Mouse (Mus musculus) thymus, adult 18-20 months (tissue): ENCODE measurements around the gene Myh9.
A peak's percentile ranks its signal among the peaks of the same experiment; 100 is the strongest.
"Not testable (repeated sequence)": the region's sequence is repeated elsewhere in the genome, so short reads cannot be mapped to it uniquely, and the experiment has no call there.

Experiments used
- DNase-seq, 2 experiments: peaks; one replicate each; pipeline ENCODE4 v3.0.0; 2022; ENCODE audit warnings: mixed read lengths in 2 of 2

The Myh9 gene

DNA sequence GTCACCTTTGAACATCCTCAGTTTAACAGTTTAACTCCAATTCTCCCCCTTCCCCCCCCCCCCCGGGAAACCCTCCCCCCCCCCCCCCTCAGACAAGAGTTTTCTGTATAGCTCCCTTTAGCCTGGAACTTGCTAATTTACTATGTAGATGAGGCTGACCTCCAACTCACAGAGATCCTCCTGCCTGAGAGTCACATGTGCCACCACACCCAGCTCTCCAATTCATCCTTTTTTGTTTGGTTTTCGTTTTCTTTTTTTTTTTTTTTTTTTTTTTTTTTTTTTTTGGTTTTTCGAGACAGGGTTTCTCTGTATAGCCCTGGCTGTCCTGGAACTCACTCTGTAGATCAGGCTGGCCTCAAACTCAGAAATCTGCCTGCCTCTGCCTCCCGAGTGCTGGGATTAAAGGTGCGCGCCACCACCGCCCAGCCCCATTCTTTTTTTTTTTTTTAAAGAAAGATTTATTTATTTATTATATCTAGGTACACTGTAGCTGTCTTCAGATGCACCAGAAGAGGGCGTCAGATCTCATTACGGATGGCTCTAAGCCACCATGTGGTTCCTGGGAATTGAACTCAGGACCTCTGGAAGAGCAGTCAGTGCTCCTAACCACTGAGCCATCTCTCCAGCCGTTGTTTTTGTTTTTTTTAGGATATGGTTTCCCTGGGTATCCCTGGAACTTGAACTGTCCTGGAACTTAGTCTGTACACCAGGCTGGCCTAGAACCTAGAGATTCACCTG is 25.4 kb upstream of the Myh9 start:
- not testable (repeated sequence) for DNase-seq

- no peak for DNase-seq
Observed at GRCm38 (mm10) chr15:77866583-77867220, 24.7 kb upstream of the Myh9 start.

DNA sequence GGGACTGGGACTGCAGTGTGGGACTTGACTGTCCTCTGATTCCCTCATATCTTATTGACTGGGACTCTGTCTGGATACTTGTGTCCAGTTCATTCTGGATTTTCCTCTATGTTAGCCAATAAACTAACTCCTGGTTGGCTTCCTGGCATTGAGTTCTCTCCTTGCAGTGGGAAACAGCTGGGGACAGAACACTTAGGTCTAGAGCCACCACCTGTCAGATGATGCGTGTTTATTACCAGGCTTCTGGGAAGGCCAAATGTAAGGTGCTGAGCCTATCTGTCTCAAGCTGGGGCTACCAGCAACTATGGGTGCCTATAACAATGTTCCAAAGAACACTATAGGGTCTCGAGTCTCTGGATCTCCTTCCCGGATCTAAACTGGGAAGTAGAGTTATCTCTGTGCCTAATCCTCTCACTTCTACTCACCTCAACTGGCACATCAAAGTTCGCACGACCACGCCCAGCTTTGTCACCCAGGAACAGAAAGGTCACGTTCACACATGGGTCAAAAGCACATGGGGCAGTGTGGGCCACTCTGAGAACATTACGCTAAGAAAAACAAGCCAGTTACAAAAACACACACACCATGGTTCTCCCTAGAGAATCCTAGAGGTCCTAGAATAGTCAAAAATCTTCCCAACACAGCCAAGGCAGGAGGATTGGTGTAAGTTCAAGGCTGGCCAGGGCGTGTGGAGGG is 22.2 kb upstream of the Myh9 start:
- no peak for DNase-seq

GRCm38 (mm10) chr15:77862991-77863972 is 21.3 kb upstream of the Myh9 start:
- DNase-seq: no peak

GRCm38 (mm10) chr15:77860081-77860665 is 18.2 kb upstream of the Myh9 start:
- no peak for DNase-seq

DNA sequence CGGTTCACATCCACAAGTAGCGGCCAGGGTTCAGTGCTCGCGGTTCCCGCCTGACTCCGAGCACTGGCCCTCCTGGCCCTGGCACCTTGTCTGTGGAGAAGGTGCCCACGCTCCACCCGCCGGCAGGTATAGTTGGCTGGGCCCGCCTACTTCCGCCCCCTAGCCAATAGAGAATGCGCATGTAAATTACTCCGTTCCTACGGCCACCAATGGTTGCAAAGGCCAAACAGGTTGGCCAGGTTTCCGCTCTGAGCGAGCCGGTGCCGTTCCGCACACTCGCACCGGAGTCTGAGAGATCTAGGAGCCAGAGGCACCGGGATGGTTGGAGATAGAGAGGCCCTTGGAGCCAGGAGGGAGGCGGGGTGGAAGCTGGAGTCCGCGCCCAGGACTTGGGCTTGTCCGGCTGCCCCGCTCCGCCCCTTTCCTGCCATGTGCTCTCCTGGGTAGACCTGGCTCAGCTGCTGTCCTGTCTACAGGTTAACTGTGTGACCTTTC is 15.7 kb upstream of the Myh9 start:
- DNase-seq: peak in 1 of 2 experiments; percentile 48

DNA sequence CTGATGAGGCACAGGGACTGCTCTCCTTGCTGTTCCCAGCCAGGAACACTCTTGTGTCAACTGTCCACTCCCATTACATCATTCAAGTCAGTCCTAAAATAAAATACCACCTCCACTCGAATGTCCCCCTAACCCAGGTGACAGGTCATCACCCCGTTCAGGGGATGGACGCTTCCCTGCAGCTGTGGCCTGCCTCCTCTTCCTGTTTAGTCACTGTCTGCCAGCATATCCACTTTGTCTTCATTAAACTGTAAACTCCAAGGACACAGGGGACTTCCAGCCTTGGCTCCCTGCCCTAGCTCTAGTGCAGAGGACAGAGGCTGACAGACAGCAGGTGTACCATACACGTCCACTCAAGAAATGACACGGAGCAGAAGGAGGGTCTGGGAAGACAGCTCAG is 14.6 kb upstream of the Myh9 start:
- no peak for DNase-seq

DNA sequence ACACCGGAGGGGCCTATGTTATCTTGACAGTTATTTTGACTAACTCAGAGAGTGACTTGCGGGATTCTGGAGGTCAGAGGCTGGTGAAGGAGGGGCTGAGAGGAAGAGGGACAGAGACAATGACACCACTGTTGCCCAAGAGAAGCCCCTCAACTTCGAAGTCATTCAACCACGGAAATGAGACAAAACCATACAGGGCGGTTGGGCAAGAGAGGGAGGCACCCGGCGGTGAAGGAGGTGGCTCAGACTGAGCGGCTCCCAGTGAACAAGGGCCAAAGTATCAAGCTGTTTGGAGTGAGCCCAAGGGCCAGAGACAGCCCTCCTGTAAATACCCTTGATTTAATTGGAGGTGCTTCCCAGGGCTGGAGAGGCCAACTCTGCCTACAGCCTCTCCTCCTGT is 13.3 kb upstream of the Myh9 start:
- DNase-seq: no peak

GRCm38 (mm10) chr15:77852001-77852400 is 10.0 kb upstream of the Myh9 start:
- DNase-seq: no peak

DNA sequence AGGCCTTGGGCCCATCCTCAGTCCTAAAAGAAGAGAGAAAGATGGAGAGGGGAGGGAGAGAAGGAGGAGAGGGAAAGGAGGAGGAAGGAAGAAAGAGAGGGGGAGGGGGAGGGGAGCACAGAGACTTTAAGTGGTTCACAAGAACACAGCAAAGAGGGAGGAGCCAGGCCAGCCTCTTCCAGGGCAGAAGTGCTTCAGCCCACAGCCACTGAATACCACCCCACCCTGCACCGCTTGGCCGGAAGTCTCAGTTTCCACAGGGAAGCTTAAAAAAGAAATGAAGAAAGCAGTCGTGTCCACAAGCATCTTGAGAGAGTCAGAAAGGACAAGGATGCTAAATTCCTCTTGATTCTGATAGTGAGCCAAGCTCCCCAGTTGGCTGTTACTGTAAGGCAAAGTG is 9.2 kb upstream of the Myh9 start:
- peak in 1 of 2 experiments; percentile 68 for DNase-seq

DNA sequence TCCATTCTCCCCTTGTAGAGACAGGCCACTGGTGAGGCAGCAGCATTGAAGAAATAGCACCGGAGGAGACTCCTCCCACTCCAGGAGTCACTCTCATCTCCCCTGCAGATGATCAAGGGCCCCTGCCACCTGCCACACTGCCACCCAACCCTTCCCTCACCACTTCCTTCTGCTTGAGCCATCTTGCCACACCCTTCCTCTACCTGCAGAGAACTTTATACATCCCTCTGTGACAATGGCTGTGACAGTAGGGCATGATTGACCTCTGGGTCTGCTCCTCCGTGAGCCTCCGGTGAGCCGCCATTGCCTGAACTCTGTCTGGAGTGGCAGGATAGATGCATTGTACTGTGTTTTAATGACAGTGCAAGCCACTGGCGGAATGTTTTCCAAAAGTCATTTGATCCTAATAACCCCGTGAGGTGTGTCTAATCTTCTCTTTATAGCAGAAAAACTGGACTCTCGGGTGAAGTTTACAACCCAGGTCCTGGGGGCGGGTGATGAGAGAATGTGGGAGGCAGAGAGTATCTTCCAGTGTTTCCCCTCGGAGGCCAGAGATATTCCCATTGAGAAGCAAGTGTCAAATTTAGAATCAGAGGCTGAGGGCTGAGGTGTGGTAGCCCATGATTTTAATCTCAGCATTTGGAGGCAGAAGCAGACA is 7.7 kb upstream of the Myh9 start:
- peak; percentile 72 to 85 for DNase-seq

DNA sequence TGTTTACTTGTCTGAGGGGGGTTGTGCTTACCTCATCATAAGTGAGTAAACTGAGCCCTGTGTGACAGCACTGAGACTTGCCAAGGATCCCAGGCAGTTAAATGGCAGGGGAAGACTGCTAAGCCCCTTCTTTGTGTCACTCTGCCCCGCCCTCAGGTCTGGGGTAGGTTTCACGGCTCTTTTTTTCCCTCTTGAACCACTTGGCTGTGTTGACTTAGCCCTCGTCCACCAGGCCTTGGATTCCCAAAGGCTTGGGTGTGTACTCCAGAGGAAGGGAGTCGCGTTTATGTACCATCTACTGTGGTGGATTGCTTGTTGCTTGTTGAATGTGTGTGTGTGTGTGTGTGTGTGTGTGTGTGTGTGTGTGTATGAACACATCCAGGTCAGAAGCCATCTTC is 7.1 kb upstream of the Myh9 start:
- peak in 1 of 2 experiments; percentile 23 for DNase-seq

- no peak for DNase-seq
Observed at GRCm38 (mm10) chr15:77848415-77849038, 6.6 kb upstream of the Myh9 start.

DNA sequence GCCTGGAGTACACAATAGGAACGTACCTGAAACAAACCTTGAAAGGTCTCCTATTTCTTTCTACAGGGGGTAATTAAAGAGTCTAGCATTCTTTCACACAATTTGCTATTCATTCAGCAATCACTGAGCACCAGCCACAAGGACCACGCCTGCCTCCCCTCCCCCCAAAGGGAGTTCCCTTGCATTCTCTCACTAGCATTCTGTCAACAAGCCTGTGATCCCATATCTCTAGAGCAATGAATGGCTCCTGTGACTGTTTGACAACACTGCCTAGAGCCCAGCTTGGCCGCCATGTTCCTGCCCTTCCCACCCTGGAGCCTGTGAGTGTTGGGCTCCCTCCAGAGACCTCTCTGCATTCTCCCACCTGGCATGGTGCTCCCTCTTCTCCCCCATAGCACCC is 5.9 kb upstream of the Myh9 start:
- DNase-seq: no peak

DNA sequence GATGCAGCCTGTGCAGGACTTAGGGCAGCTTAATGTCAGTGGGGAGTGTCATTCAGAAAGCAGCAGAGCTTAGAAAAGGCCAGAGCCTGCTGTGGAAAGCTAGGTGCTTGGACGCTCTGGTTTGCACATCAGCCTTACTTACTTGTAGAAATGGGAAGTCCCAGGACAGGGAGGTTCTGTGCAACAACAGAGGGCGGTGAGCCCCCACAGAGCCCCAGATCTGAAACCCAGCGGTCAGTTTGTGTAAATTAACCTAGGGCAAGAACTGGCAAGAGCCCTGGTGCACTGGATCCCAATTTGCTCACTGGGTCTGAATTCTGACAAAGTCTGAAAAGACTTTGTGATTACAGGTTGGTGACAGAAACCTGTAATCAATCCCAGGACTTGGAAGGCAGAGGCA is 5.1 kb upstream of the Myh9 start:
- DNase-seq: no peak

GRCm38 (mm10) chr15:77845931-77846595 is 4.1 kb upstream of the Myh9 start:
- not testable (repeated sequence) for DNase-seq

DNA sequence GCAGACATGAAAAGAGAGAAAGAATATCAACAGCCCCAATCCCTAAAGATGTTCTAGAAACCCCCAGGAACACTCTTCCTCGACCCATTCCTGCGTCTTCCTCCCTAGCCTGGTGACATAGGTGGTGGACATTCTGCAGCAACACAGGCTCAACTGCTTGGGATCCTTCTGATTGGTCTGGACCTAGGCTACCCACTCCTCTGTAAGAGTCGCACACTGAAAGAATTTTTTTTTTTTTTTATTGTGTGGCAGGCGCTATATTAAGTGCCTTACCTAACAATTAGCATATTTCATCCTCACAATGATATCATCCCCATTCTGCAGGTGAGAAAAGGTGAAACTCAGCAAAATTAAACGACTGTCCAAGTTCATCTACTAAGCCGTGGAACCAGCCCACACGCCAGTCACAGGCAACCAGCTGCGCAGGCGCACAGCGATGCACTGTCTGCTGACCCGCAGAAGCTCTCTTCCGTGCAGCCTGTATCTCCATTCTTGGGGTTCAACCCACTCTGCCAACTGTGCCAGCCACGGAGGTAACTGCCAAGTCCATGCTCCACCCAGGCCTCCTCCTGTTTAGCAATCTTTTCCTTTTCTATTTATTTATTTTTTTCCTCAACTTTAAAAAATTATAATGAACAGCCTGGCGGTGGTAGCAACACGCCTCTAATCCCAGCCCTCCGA is 3.1 kb upstream of the Myh9 start:
- no peak for DNase-seq

- no peak for DNase-seq
Observed at GRCm38 (mm10) chr15:77844048-77844447, 2.1 kb upstream of the Myh9 start.

DNA sequence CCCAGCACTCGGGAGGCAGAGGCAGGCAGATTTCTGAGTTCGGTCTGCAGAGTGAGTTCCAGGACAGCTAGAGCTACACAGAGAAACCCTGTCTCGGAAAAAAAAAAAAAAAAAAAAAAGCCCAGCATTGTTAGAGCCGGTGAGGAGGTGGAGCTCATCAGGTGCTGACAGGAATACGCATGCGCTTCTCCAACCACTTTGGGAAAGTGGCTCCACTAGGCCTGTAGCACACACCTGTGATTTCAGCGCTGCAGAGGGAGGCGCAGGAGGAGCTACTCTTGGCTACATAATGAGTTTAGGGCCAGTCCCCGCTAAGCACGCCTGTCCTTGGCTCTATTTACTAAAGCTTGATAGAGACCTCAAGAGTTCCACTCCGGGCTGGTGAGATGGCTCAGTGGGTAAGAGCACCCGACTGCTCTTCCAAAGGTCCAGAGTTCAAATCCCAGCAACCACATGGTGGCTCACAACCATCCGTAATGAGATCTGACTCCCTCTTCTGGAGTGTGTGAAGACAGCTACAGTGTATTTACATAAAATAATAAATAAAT is 1.6 kb upstream of the Myh9 start:
- not testable (repeated sequence) for DNase-seq

GRCm38 (mm10) chr15:77843046-77843445 is 1.1 kb upstream of the Myh9 start:
- DNase-seq: no peak
